Mouse (Mus musculus): ENCODE data around the gene Nfib.

DNA sequence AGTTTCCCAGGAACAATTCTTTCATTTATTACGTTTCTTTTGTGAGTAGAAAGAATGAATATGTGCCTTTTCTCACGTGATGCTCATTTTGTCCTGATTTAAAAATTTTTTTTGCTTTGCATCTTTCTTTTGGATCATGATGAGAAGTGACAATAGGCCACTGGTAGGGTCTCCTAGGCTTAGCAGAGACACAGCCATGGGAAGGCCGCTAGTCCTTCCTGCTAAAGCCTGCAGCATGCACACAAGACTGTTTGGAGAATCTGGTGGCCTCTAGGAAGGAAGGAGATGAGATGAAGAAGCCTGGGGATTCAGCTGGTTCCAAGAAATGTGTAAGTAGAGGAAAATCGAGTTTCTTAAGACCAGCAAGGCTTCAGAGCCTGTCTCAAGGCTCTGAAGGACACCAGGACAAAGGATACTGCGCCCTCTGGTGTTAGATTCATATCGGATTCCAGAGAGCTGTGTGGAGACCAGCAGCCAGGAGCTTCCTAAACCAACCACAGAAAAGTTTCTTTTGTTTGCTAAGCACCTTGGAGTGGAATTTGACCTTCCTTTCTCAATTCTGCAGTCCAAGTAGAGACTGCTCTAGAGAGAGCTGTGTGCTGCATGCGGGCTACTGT lies 163.5 kb downstream of the Nfib start:
- TF ChIP-seq POLR2A (IDR thresholded peaks at IDR 0.05; ENCODE audit: insufficient read length, low read depth) (no peak), POLR2AphosphoS2 (IDR thresholded peaks at IDR 0.05; ENCODE audit: insufficient read length, low read depth) (no peak), MAX (IDR thresholded peaks at IDR 0.05; ENCODE audit: low read depth) (no peak), MYOD1 (IDR thresholded peaks at IDR 0.05; ENCODE audit: control insufficient read depth in 1 of 3, insufficient read length in 2 of 3, low read depth in 2 of 3) (no peak)

Data from myocyte (in vitro differentiated cells).